Mouse (Mus musculus): ENCODE measurements around the gene Med4. TPM values are rescaled to one million over a fixed set of nuclear protein-coding genes. Genes with fewer than 3 reads are reported as not detected.

Gene Med4
- polyA plus RNA-seq, 1 experiment from 2014 or later, result 47.5 TPM

- no peaks in the 10 kb centered on the region for H3K36me3 ChIP-seq (ENCODE audit: control insufficient read depth, insufficient read depth, low read length)
- WGBS, result 77% methylated on average over 3 of the region's 3 CpGs
- no peaks in the 10 kb centered on the region for H3K27me3 ChIP-seq (ENCODE audit: control insufficient read depth, insufficient read depth, low read length)
- H3K4me3 ChIP-seq (ENCODE audit: control insufficient read depth in 1 of 2, insufficient read depth in 1 of 2, low read depth in 1 of 2, low read length in 2 of 2), result no peak within 1 kb of the TSS
- H3K9ac ChIP-seq (ENCODE audit: low read length), result no peak within 1 kb of the TSS
- no peak within 1 kb of the TSS for H3K4me2 ChIP-seq (ENCODE audit: low read length)
- ATAC-seq (ENCODE audit: insufficient number of reproducible peaks, insufficient read depth, low FRiP score, low read depth), result no peak
- no peaks in the 10 kb centered on the region for H3K4me1 ChIP-seq (ENCODE audit: control insufficient read depth in 2 of 2, insufficient read depth in 2 of 2, low read length in 2 of 2)
- no peak within 1 kb of the TSS for H3K27ac ChIP-seq (replicated peaks in 1 of 2; ENCODE audit: control insufficient read depth in 1 of 2, insufficient read depth in 1 of 2, low read depth in 2 of 2, low read length in 2 of 2)
- no peaks in the 10 kb centered on the region for H3K9me3 ChIP-seq (ENCODE audit: control insufficient read depth, low read length)
Measured at GRCm38 (mm10) chr14:73548051-73548450, 38.2 kb downstream of the Med4 start, which contains the start of gene Nudt15. Nudt15 (minus strand) TSS chr14:73548242.

- no peak overlapping the region for H3K9ac ChIP-seq (ENCODE audit: low read length)
- no peak overlapping the region for H3K27ac ChIP-seq (replicated peaks in 1 of 2; ENCODE audit: control insufficient read depth in 1 of 2, insufficient read depth in 1 of 2, low read depth in 2 of 2, low read length in 2 of 2)
- H3K27me3 ChIP-seq (ENCODE audit: control insufficient read depth, insufficient read depth, low read length), result no peaks in the 10 kb centered on the region
- no peak overlapping the region for H3K4me2 ChIP-seq (ENCODE audit: low read length)
- 52% methylated on average over 3 of the region's 3 CpGs for WGBS
- no peaks in the 10 kb centered on the region for H3K9me3 ChIP-seq (ENCODE audit: control insufficient read depth, low read length)
- no peak for ATAC-seq (ENCODE audit: insufficient number of reproducible peaks, insufficient read depth, low FRiP score, low read depth)
- H3K4me3 ChIP-seq (ENCODE audit: control insufficient read depth in 1 of 2, insufficient read depth in 1 of 2, low read depth in 1 of 2, low read length in 2 of 2), result no peak overlapping the region
- peaks cover 0 to 7% of the 10 kb centered on the region in 2 experiments; a peak in 1 of 4 replicates for H3K4me1 ChIP-seq (ENCODE audit: control insufficient read depth in 2 of 2, insufficient read depth in 2 of 2, low read length in 2 of 2)
- 0 out of 2 replicates have a peak, but pooled peaks cover under 1% of the 10 kb centered on the region for H3K36me3 ChIP-seq (ENCODE audit: control insufficient read depth, insufficient read depth, low read length)
Measured at GRCm38 (mm10) chr14:73550291-73550690, 40.5 kb downstream of the Med4 start.

- 39% methylated on average over 8 of the region's 8 CpGs for whole genome bisulfite sequencing
- H3K27me3 ChIP-seq (ENCODE audit: control insufficient read depth, insufficient read depth, low read length), result no peaks in the 10 kb centered on the region
- H3K9ac ChIP-seq (ENCODE audit: low read length), result no peak overlapping the region
- no peak overlapping the region for H3K4me3 ChIP-seq (ENCODE audit: control insufficient read depth in 1 of 2, insufficient read depth in 1 of 2, low read depth in 1 of 2, low read length in 2 of 2)
- ATAC-seq (ENCODE audit: insufficient number of reproducible peaks, insufficient read depth, low FRiP score, low read depth), result no peak
- H3K4me2 ChIP-seq (ENCODE audit: low read length), result no peak overlapping the region
- H3K27ac ChIP-seq (replicated peaks in 1 of 2; ENCODE audit: control insufficient read depth in 1 of 2, insufficient read depth in 1 of 2, low read depth in 2 of 2, low read length in 2 of 2), result no peak overlapping the region
- no peaks in the 10 kb centered on the region for H3K9me3 ChIP-seq (ENCODE audit: control insufficient read depth, low read length)
- 0 out of 2 replicates have a peak, but pooled peaks cover 4% of the 10 kb centered on the region for H3K36me3 ChIP-seq (ENCODE audit: control insufficient read depth, insufficient read depth, low read length)
- peaks cover 0 to 7% of the 10 kb centered on the region in 2 experiments; a peak in 1 of 4 replicates for H3K4me1 ChIP-seq (ENCODE audit: control insufficient read depth in 2 of 2, insufficient read depth in 2 of 2, low read length in 2 of 2)
Measured at GRCm38 (mm10) chr14:73550732-73551131, 40.9 kb downstream of the Med4 start.

- no peak overlapping the region for H3K4me3 ChIP-seq (ENCODE audit: control insufficient read depth in 1 of 2, insufficient read depth in 1 of 2, low read depth in 1 of 2, low read length in 2 of 2)
- H3K4me2 ChIP-seq (ENCODE audit: low read length), result no peak overlapping the region
- ATAC-seq (ENCODE audit: insufficient number of reproducible peaks, insufficient read depth, low FRiP score, low read depth), result no peak
- H3K9ac ChIP-seq (ENCODE audit: low read length), result no peak overlapping the region
- H3K27me3 ChIP-seq (ENCODE audit: control insufficient read depth, insufficient read depth, low read length), result no peaks in the 10 kb centered on the region
- no peaks in the 10 kb centered on the region for H3K9me3 ChIP-seq (ENCODE audit: control insufficient read depth, low read length)
- 75% methylated on average over 6 of the region's 6 CpGs for WGBS
- peaks cover 8% of the 10 kb centered on the region for H3K36me3 ChIP-seq (ENCODE audit: control insufficient read depth, insufficient read depth, low read length)
- peaks cover 0 to 7% of the 10 kb centered on the region in 2 experiments; a peak in 1 of 4 replicates for H3K4me1 ChIP-seq (ENCODE audit: control insufficient read depth in 2 of 2, insufficient read depth in 2 of 2, low read length in 2 of 2)
- H3K27ac ChIP-seq (replicated peaks in 1 of 2; ENCODE audit: control insufficient read depth in 1 of 2, insufficient read depth in 1 of 2, low read depth in 2 of 2, low read length in 2 of 2), result no peak overlapping the region
Measured at GRCm38 (mm10) chr14:73551164-73551563, 41.3 kb downstream of the Med4 start.

GRCm38 (mm10) chr14:73552341-73553121, 42.7 kb downstream of the Med4 start:
- ATAC-seq (ENCODE audit: insufficient number of reproducible peaks, insufficient read depth, low FRiP score, low read depth), result peak; percentile 89
- Histone ChIP-seq H3K27ac (replicated peaks in 1 of 2; ENCODE audit: control insufficient read depth in 1 of 2, insufficient read depth in 1 of 2, low read depth in 2 of 2, low read length in 2 of 2) (peak overlapping the region; percentile 9 to 83), H3K36me3 (ENCODE audit: control insufficient read depth, insufficient read depth, low read length) (peaks cover 10% of the 10 kb centered on the region), H3K9me3 (ENCODE audit: control insufficient read depth, low read length) (no peaks in the 10 kb centered on the region), H3K9ac (ENCODE audit: low read length) (peak overlapping the region; percentile 88), H3K27me3 (ENCODE audit: control insufficient read depth, insufficient read depth, low read length) (no peaks in the 10 kb centered on the region), H3K4me2 (ENCODE audit: low read length) (peak overlapping the region; percentile 73), H3K4me3 (ENCODE audit: control insufficient read depth in 1 of 2, insufficient read depth in 1 of 2, low read depth in 1 of 2, low read length in 2 of 2) (peak overlapping the region; percentile 62 to 86), H3K4me1 (ENCODE audit: control insufficient read depth in 2 of 2, insufficient read depth in 2 of 2, low read length in 2 of 2) (peaks cover 0 to 7% of the 10 kb centered on the region in 2 experiments; a peak in 1 of 4 replicates)
- 4% methylated on average over 56 of the region's 61 CpGs for WGBS

- Histone ChIP-seq H3K27me3 (ENCODE audit: control insufficient read depth, insufficient read depth, low read length) (no peaks in the 10 kb centered on the region), H3K4me3 (ENCODE audit: control insufficient read depth in 1 of 2, insufficient read depth in 1 of 2, low read depth in 1 of 2, low read length in 2 of 2) (peak overlapping the region; percentile 62 to 86), H3K4me2 (ENCODE audit: low read length) (peak overlapping the region; percentile 73), H3K4me1 (ENCODE audit: control insufficient read depth in 2 of 2, insufficient read depth in 2 of 2, low read length in 2 of 2) (peaks cover 0 to 7% of the 10 kb centered on the region in 2 experiments; a peak in 1 of 4 replicates), H3K36me3 (ENCODE audit: control insufficient read depth, insufficient read depth, low read length) (peaks cover 10% of the 10 kb centered on the region), H3K9me3 (ENCODE audit: control insufficient read depth, low read length) (no peaks in the 10 kb centered on the region), H3K27ac (replicated peaks in 1 of 2; ENCODE audit: control insufficient read depth in 1 of 2, insufficient read depth in 1 of 2, low read depth in 2 of 2, low read length in 2 of 2) (peak overlapping the region; percentile 56 to 83), H3K9ac (ENCODE audit: low read length) (peak overlapping the region; percentile 88)
- under 1% methylated on average over 10 of the region's 10 CpGs for WGBS
- ATAC-seq (ENCODE audit: insufficient number of reproducible peaks, insufficient read depth, low FRiP score, low read depth), result no peak; the same call in 1 of the 2 replicates
Measured at GRCm38 (mm10) chr14:73553122-73553696, 43.4 kb downstream of the Med4 start.

Data from heart, embryonic 14.5 days (tissue).